Mouse (Mus musculus): Measurements from ENCODE around the gene Smc5. TPM values are rescaled to one million over a fixed set of nuclear protein-coding genes. Genes with fewer than 3 reads are reported as not detected.

Gene Smc5
- polyA plus RNA-seq, 1 experiment: 3.0 TPM

DNA sequence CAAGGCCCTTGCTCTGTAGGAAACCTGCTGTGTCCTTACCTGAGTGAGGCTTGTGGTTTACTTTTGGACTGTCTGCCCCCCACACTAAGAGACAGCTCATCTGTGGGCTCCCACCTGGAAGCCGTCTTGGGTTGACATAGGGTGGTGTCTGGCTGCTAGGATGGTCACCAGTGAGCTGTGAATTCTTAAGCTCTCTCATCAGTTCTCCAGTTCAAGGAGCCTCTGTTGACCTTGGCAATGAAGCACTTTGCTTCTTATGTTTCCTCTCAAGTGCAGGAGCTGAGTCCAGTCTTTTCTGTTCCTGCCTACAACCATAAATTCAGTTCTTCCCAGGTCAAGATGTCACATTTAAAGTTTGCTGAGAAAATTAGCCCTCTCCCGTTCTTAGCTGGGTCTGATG, 98.2 kb downstream of the Smc5 start:
- no peaks in the 10 kb centered on the region for H3K27me3 ChIP-seq (ENCODE audit: control insufficient read depth, insufficient read depth, low read length)
- TF ChIP-seq CTCF (IDR thresholded peaks at IDR 0.05; ENCODE audit: extremely low read depth, insufficient read depth, insufficient read length, insufficient replicate concordance): no peak
- 91% methylated on average over 2 of the region's 2 CpGs for WGBS
- DNase-seq (ENCODE audit: low read depth in 1 of 2, low spot score in 2 of 2): no peak
- no peak overlapping the region for H3K4me3 ChIP-seq (ENCODE audit: extremely low read depth, insufficient read depth, insufficient read length)
- no peak overlapping the region for H3K27ac ChIP-seq (ENCODE audit: insufficient read depth, low read length)
- H3K4me1 ChIP-seq (ENCODE audit: control insufficient read depth, insufficient read depth, insufficient read length): no peaks in the 10 kb centered on the region
- no peaks in the 10 kb centered on the region for H3K36me3 ChIP-seq (ENCODE audit: control insufficient read depth, insufficient read depth, low read length)

DNA sequence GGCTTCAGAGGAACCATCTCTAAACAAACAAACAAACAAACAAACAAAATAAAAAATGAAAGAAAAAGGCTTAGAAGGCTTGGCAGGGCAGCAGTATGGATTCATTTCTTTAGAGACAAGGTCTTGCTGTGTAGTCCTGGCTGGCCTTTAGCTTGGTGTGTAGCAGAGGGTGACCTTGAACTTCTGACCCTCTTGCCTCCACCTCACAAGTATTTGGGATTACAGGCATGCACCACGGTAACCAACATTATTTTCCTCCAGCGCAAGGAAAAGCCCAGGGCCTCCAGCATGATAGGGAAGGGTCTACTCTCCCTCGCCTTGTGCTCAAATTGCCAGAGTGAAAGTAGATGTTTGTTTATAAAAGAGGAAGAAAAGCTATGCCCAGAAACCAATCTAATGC, 98.6 kb downstream of the Smc5 start:
- DNase-seq (ENCODE audit: low read depth in 1 of 2, low spot score in 2 of 2): no peak
- H3K27ac ChIP-seq (ENCODE audit: insufficient read depth, low read length): no peak overlapping the region
- 92% methylated on average over 3 of the region's 3 CpGs for whole genome bisulfite sequencing
- no peak overlapping the region for H3K4me3 ChIP-seq (ENCODE audit: extremely low read depth, insufficient read depth, insufficient read length)
- no peaks in the 10 kb centered on the region for H3K4me1 ChIP-seq (ENCODE audit: control insufficient read depth, insufficient read depth, insufficient read length)
- TF ChIP-seq CTCF (IDR thresholded peaks at IDR 0.05; ENCODE audit: extremely low read depth, insufficient read depth, insufficient read length, insufficient replicate concordance): no peak
- TF ChIP-seq POLR2A (IDR thresholded peaks at IDR 0.05; ENCODE audit: low read depth, low read length): no peak
- no peaks in the 10 kb centered on the region for H3K27me3 ChIP-seq (ENCODE audit: control insufficient read depth, insufficient read depth, low read length)
- H3K36me3 ChIP-seq (ENCODE audit: control insufficient read depth, insufficient read depth, low read length): no peaks in the 10 kb centered on the region

DNA sequence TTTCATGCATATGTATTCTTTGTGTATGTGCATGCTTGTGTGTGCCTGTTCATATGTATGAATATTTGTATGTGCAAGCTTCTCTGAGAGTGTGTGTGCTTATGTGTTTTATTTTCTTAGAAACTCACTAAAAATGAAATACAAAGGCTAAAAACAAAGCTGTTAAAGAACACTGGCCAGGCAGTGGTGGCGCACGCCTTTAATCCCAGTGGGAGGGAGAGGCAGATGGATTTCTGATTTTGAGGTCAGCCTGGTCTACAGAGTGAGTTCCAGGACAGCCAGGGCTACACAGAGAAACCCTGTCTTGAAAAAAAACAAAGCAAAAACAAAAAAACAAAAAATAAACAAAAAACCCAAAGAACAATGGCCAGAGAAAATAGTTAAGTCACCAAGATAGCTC, 102.6 kb downstream of the Smc5 start:
- H3K27ac ChIP-seq (ENCODE audit: insufficient read depth, low read length): no peak overlapping the region
- no peak for TF ChIP-seq CTCF (IDR thresholded peaks at IDR 0.05; ENCODE audit: extremely low read depth, insufficient read depth, insufficient read length, insufficient replicate concordance)
- TF ChIP-seq POLR2A (IDR thresholded peaks at IDR 0.05; ENCODE audit: low read depth, low read length): no peak
- no peak for DNase-seq (ENCODE audit: low read depth in 1 of 2, low spot score in 2 of 2)
- H3K4me1 ChIP-seq (ENCODE audit: control insufficient read depth, insufficient read depth, insufficient read length): no peaks in the 10 kb centered on the region
- H3K27me3 ChIP-seq (ENCODE audit: control insufficient read depth, insufficient read depth, low read length): no peaks in the 10 kb centered on the region
- no peaks in the 10 kb centered on the region for H3K36me3 ChIP-seq (ENCODE audit: control insufficient read depth, insufficient read depth, low read length)
- no peak overlapping the region for H3K4me3 ChIP-seq (ENCODE audit: extremely low read depth, insufficient read depth, insufficient read length)
- WGBS: 99% methylated on average over 2 of the region's 2 CpGs

DNA sequence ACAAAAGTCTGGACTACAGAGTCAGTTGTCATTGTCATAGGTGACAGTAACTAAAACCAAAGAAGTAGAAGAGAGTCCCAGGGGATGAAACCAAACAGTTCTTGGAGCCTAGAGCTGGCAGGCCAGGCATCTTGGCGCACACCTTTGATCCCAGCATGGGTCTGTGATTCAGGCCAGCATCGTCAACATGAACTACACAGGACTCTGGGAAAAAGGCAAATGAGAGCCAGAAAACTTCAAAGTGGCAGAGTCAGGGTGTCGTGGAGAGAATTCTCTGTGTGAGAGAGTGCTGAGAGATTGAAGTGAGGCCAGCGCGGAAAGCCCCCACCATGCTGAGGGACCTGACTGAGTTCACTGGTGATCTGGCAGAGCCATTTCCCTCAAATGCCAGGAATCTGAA, 103.2 kb downstream of the Smc5 start:
- no peaks in the 10 kb centered on the region for H3K36me3 ChIP-seq (ENCODE audit: control insufficient read depth, insufficient read depth, low read length)
- H3K4me1 ChIP-seq (ENCODE audit: control insufficient read depth, insufficient read depth, insufficient read length): no peaks in the 10 kb centered on the region
- WGBS: 92% methylated on average over 5 of the region's 5 CpGs
- no peak for DNase-seq (ENCODE audit: low read depth in 1 of 2, low spot score in 2 of 2)
- no peak overlapping the region for H3K4me3 ChIP-seq (ENCODE audit: extremely low read depth, insufficient read depth, insufficient read length)
- TF ChIP-seq POLR2A (IDR thresholded peaks at IDR 0.05; ENCODE audit: low read depth, low read length) (no peak), CTCF (IDR thresholded peaks at IDR 0.05; ENCODE audit: extremely low read depth, insufficient read depth, insufficient read length, insufficient replicate concordance) (no peak)
- no peak overlapping the region for H3K27ac ChIP-seq (ENCODE audit: insufficient read depth, low read length)
- H3K27me3 ChIP-seq (ENCODE audit: control insufficient read depth, insufficient read depth, low read length): no peaks in the 10 kb centered on the region

DNA sequence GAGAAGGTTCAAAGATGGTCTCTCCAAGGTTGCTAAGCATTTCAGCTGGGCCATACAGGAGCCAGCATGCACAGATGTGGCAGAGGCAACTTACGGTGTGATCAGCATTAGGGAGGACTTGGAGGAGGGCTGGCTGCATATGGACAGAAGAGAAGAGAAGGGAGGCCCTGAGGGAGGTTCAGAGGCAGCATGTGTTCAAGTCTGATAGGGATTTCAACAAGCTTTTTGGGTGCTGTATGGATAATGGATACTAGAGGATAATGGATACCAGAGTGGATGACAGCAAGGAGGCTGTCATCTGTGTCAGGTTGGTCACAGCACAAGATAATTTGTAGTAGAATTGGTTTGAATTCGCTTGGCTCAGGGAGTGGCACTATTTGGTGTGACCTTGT, 104.0 kb downstream of the Smc5 start:
- TF ChIP-seq POLR2A (IDR thresholded peaks at IDR 0.05; ENCODE audit: low read depth, low read length) (no peak), CTCF (IDR thresholded peaks at IDR 0.05; ENCODE audit: extremely low read depth, insufficient read depth, insufficient read length, insufficient replicate concordance) (no peak)
- Histone ChIP-seq H3K4me1 (ENCODE audit: control insufficient read depth, insufficient read depth, insufficient read length) (no peaks in the 10 kb centered on the region), H3K36me3 (ENCODE audit: control insufficient read depth, insufficient read depth, low read length) (no peaks in the 10 kb centered on the region), H3K27me3 (ENCODE audit: control insufficient read depth, insufficient read depth, low read length) (no peaks in the 10 kb centered on the region), H3K27ac (ENCODE audit: insufficient read depth, low read length) (no peak overlapping the region), H3K4me3 (ENCODE audit: extremely low read depth, insufficient read depth, insufficient read length) (no peak overlapping the region)
- 89% methylated on average over 2 of the region's 2 CpGs for WGBS
- no peak for DNase-seq (ENCODE audit: low read depth in 1 of 2, low spot score in 2 of 2)

DNA sequence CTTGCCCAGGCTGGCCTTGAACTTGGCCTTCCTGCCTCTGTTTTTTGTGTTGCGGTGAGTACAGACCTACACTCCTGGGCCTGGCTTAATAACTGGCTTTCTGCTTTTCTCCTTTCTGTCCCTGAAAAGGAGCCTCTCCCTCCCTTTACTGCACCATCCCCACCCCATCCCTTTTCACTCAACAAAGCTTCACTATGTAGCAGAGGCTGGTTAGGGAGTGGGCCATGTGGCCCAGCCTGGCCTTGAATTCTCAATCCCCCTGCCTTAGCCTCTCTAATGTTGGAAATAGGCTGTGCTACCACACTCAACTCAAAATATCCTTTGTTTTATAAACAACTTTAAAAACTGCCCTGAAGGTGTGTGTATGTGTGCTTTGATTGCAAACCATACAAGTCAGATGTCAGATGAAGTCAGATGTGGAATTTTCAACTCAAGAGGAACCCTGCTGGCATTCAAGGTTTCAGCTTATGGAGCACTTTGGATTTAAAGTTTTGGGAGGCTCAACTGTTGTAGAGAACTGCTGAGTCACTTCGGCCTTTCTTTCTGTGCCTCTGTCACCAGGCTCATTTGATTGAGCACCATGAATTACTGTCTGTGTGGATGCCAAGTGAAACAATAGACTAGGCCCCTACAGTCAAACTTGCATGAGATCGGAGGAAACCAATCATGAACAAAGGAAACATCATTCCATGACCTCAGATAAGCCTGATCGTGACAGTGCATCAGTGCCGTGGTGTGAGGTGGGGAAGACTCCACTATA, 104.6 kb downstream of the Smc5 start:
- TF ChIP-seq CTCF (IDR thresholded peaks at IDR 0.05; ENCODE audit: extremely low read depth, insufficient read depth, insufficient read length, insufficient replicate concordance): no peak
- no peak for TF ChIP-seq POLR2A (IDR thresholded peaks at IDR 0.05; ENCODE audit: low read depth, low read length)
- H3K36me3 ChIP-seq (ENCODE audit: control insufficient read depth, insufficient read depth, low read length): no peaks in the 10 kb centered on the region
- H3K4me3 ChIP-seq (ENCODE audit: extremely low read depth, insufficient read depth, insufficient read length): no peak overlapping the region
- H3K4me1 ChIP-seq (ENCODE audit: control insufficient read depth, insufficient read depth, insufficient read length): no peaks in the 10 kb centered on the region
- no peak for DNase-seq (ENCODE audit: low read depth in 1 of 2, low spot score in 2 of 2)
- 84% methylated on average over 5 of the region's 5 CpGs for WGBS
- H3K27ac ChIP-seq (ENCODE audit: insufficient read depth, low read length): no peak overlapping the region
- H3K27me3 ChIP-seq (ENCODE audit: control insufficient read depth, insufficient read depth, low read length): no peaks in the 10 kb centered on the region

DNA sequence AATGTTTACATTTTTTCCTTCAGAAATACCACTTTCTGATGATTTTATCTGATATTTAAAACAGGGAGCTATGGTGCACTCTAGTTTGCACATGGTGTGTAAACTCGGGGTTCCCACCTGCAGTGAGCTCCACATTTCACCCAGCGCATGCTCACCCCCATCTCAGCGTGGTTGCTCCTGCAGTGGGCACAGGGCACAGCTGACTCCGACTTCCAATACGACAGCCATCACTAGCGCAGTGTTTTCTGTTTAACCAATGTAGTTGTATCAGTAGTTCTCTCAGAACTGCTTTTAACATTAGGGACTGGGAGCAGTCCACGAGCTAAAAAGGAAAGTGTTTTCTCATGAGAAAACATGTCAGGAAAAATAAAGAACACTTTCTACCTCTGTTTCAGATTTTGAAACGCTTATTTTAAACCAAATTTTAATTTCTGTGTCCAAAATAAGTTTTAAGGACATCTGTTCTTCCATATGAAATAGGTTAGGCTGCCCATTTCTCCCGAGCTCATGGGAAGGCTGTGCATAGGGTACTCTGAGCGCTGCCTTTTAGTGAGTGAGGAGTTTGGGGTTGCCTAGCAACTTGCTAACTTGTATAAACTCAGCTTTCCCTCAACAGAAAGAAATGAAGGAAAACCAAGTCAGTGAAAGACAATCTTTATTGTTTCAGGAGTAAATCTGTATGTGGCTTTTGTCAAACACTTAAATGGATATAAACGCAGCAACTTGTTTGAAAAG, 107.0 kb downstream of the Smc5 start:
- no peak for TF ChIP-seq CTCF (IDR thresholded peaks at IDR 0.05; ENCODE audit: extremely low read depth, insufficient read depth, insufficient read length, insufficient replicate concordance)
- no peak for TF ChIP-seq POLR2A (IDR thresholded peaks at IDR 0.05; ENCODE audit: low read depth, low read length)
- WGBS: 88% methylated on average over 11 of the region's 11 CpGs
- Histone ChIP-seq H3K4me3 (ENCODE audit: extremely low read depth, insufficient read depth, insufficient read length) (no peak overlapping the region), H3K27me3 (ENCODE audit: control insufficient read depth, insufficient read depth, low read length) (no peaks in the 10 kb centered on the region), H3K4me1 (ENCODE audit: control insufficient read depth, insufficient read depth, insufficient read length) (no peaks in the 10 kb centered on the region), H3K27ac (ENCODE audit: insufficient read depth, low read length) (no peak overlapping the region), H3K36me3 (ENCODE audit: control insufficient read depth, insufficient read depth, low read length) (no peaks in the 10 kb centered on the region)
- no peak for DNase-seq (ENCODE audit: low read depth in 1 of 2, low spot score in 2 of 2)

Data from spleen, adult 2 months (tissue).